Comparison of ENCODE assay signal across 19 mouse cellular contexts in genomic region chr15:27671612-27672245, GRCm38 (mm10). TPM values are rescaled to one million over a fixed set of nuclear protein-coding genes. Genes with fewer than 3 reads are reported as not detected.
A peak's percentile ranks its signal among the peaks of the same experiment; 100 is the strongest.
DNase-seq lines count a peak whose midpoint lies in the region; ATAC-seq lines count a peak whose summit lies in the region.
"Had no signal": no experiment of that assay in that cellular context is flagged by ENCODE, and none has a peak within 500 bp of the region (broad histone marks: within the 10 kb centered on the region; RNA-seq: fewer than 3 reads in every experiment).

No protein-coding gene starts in this region.

- no peak for DNase-seq in forebrain, embryonic 10.5 days (ENCODE audit: extremely low spot score, low spot score)
- peak; percentile 53 for DNase-seq in CD4-positive helper T cell, adult 2 months (ENCODE audit: low read depth, low spot score)
- no peak for DNase-seq in gastrocnemius, postnatal 36 days
- no peak for DNase-seq in kidney, adult 9 months
- DNase-seq in lung, adult 18-20 months = no peak
- DNase-seq: adrenal gland, postnatal 14 days; gastrocnemius, adult 2 months; kidney, postnatal 36 days; lung, postnatal 4 days; right cerebral cortex, postnatal 25 days had no signal

- intact Hi-C loops in gastrocnemius, postnatal 36 days (cut with DNase I) = no loop called here

- H3K27ac ChIP-seq in forebrain, embryonic 10.5 days = peak overlapping the region; percentile 63
- no peak overlapping the region for H3K27ac ChIP-seq in forebrain, embryonic 16.5 days (ENCODE audit: low read length)
- H3K27ac ChIP-seq: forebrain, embryonic 15.5 days; gastrocnemius, adult 2 months; heart, embryonic 13.5 days; limb, embryonic 12.5 days; stomach, embryonic 15.5 days had no signal

- H3K4me3 ChIP-seq in forebrain, embryonic 10.5 days = no peak overlapping the region
- H3K4me3 ChIP-seq in forebrain, embryonic 16.5 days (replicated peaks; ENCODE audit: low read length) = no peak overlapping the region
- H3K4me3 ChIP-seq: forebrain, embryonic 15.5 days; gastrocnemius, adult 2 months; heart, embryonic 13.5 days; limb, embryonic 12.5 days; myocyte; stomach, embryonic 15.5 days had no signal

- WGBS in forebrain, embryonic 10.5 days = 93% methylated on average over 10 of the region's 10 CpGs
- WGBS in forebrain, embryonic 16.5 days = 91% methylated on average over 10 of the region's 10 CpGs

- H3K27me3 ChIP-seq in forebrain, embryonic 10.5 days (ENCODE audit: poor library complexity, severe bottlenecking) = no peaks in the 10 kb centered on the region
- no peaks in the 10 kb centered on the region for H3K27me3 ChIP-seq in forebrain, embryonic 16.5 days (replicated peaks; ENCODE audit: control insufficient read depth, insufficient read depth, low read length)
- H3K27me3 ChIP-seq: forebrain, embryonic 15.5 days; limb, embryonic 12.5 days; stomach, embryonic 15.5 days had no signal

- H3K36me3 ChIP-seq in forebrain, embryonic 10.5 days (replicated peaks) = no peaks in the 10 kb centered on the region
- H3K36me3 ChIP-seq in forebrain, embryonic 16.5 days (ENCODE audit: control insufficient read depth, insufficient read depth) = no peaks in the 10 kb centered on the region
- H3K36me3 ChIP-seq: forebrain, embryonic 15.5 days; heart, embryonic 13.5 days; limb, embryonic 12.5 days; stomach, embryonic 15.5 days had no signal

- no peak for ATAC-seq in forebrain, embryonic 16.5 days
- ATAC-seq in hematopoietic stem cell, adult 5-6 weeks (replicated peaks in 1 of 2; ENCODE audit: insufficient read depth in 1 of 2, low FRiP score in 2 of 2, low TSS enrichment in 1 of 2, low read depth in 1 of 2, poor library complexity in 2 of 2, severe bottlenecking in 2 of 2) = peak; percentile 13 to 34; a peak in 3 of 4 replicates
- ATAC-seq in megakaryocyte, adult 5-6 weeks (ENCODE audit: poor library complexity, severe bottlenecking) = peak; percentile 30
- ATAC-seq: forebrain, embryonic 15.5 days; intestine, postnatal 0 days had no signal

- H3K9ac ChIP-seq in forebrain, embryonic 16.5 days (replicated peaks; ENCODE audit: low read depth, low read length) = no peak overlapping the region
- H3K9ac ChIP-seq: forebrain, embryonic 15.5 days; heart, embryonic 13.5 days; limb, embryonic 12.5 days; stomach, embryonic 15.5 days had no signal

- no peak overlapping the region for H3K4me2 ChIP-seq in forebrain, embryonic 16.5 days (ENCODE audit: low read length)
- H3K4me2 ChIP-seq: forebrain, embryonic 15.5 days; heart, embryonic 13.5 days; limb, embryonic 12.5 days; stomach, embryonic 15.5 days had no signal

- H3K4me1 ChIP-seq in forebrain, embryonic 10.5 days = peaks cover 48% of the 10 kb centered on the region
- no peaks in the 10 kb centered on the region for H3K4me1 ChIP-seq in forebrain, embryonic 16.5 days (replicated peaks; ENCODE audit: control insufficient read depth, insufficient read depth, low read length)

- H3K9me3 ChIP-seq in forebrain, embryonic 10.5 days = no peaks in the 10 kb centered on the region
- H3K9me3 ChIP-seq in forebrain, embryonic 16.5 days (ENCODE audit: control insufficient read depth, low read length) = no peaks in the 10 kb centered on the region
- H3K9me3 ChIP-seq: forebrain, embryonic 15.5 days; heart, embryonic 13.5 days; limb, embryonic 12.5 days; stomach, embryonic 15.5 days had no signal

RNA-seq across cellular contexts. Expression of gene Otulinl, which starts 9.7 kb away (rescaled TPM):
- polyA plus RNA-seq in forebrain, embryonic 10.5 days (2016; fragmentation: Nextera tagmentation; extraction: Ambion mirVana) = 7.7 and 8.0 TPM in 2 replicates
- 13.6 and 15.3 TPM in 2 replicates for polyA plus RNA-seq in forebrain, embryonic 16.5 days (2015; fragmentation: Nextera tagmentation; extraction: Ambion mirVana)
- total RNA-seq in hematopoietic stem cell, adult 5-6 weeks (2017) = 22.3 and 38.6 TPM in 2 replicates
- 215 and 219 TPM in 2 replicates for total RNA-seq in megakaryocyte, adult 5-6 weeks (2015)
- total RNA-seq in megakaryocyte, adult 5-6 weeks (2017) = 83.1 and 85.6 TPM in 2 replicates
- total RNA-seq in gastrocnemius, postnatal 36 days (2021) = 1 to 10 TPM in 1 of 2 experiments, under 1 TPM in 1; 0.91 to 1.4 TPM

RNA-seq across cellular contexts. Expression of gene Otulin, which starts 41.2 kb away (rescaled TPM):
- polyA plus RNA-seq in forebrain, embryonic 10.5 days (2016; fragmentation: Nextera tagmentation; extraction: Ambion mirVana) = 33.5 and 33.6 TPM in 2 replicates
- polyA plus RNA-seq in forebrain, embryonic 16.5 days (2015; fragmentation: Nextera tagmentation; extraction: Ambion mirVana) = 27.9 and 28.0 TPM in 2 replicates
- total RNA-seq in hematopoietic stem cell, adult 5-6 weeks (2017) = 35.3 and 48.0 TPM in 2 replicates
- total RNA-seq in megakaryocyte, adult 5-6 weeks (2015) = 69.0 and 83.8 TPM in 2 replicates
- total RNA-seq in megakaryocyte, adult 5-6 weeks (2017) = 40.1 and 40.6 TPM in 2 replicates
- total RNA-seq in gastrocnemius, postnatal 36 days (2021) = 10 to 100 TPM; 17.7 to 20.7 TPM
